In the genomic region with DNA sequence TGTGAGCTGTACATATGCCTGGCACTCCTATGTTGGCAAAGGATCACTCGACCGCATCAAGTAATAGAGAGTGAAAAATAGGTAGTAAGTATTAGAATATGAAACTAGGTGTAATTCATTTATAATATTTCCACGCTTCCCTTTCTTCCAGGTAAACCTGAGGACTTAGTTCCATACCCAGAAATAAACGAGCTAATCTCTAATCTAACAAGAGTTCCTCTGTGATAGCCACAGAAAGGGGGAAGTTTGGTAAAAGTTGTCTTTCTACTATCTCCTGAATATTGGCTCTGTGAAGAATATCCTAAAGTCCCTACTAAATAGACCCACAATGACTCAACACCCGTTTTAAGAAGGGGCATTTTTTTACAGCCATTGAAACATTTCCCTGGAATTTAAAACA, we compare ENCODE assay signal across 8 mouse cellular contexts. TPM values are rescaled to one million over a fixed set of nuclear protein-coding genes. Genes with fewer than 3 reads are reported as not detected.
DNase-seq lines count a peak whose midpoint lies in the region; ATAC-seq lines count a peak whose summit lies in the region.

No protein-coding gene starts in this region.

- H3K4me1 ChIP-seq in lung, embryonic 16.5 days (replicated peaks; ENCODE audit: control insufficient read depth, insufficient read depth, low read length), result peaks cover 15% of the 10 kb centered on the region
- peaks cover 28% of the 10 kb centered on the region for H3K4me1 ChIP-seq in embryonic facial prominence, embryonic 15.5 days
- peaks cover 38% of the 10 kb centered on the region for H3K4me1 ChIP-seq in limb, embryonic 10.5 days
- H3K4me1 ChIP-seq in neural tube, embryonic 15.5 days, result peaks cover 33% of the 10 kb centered on the region

- H3K27me3 ChIP-seq in lung, embryonic 16.5 days (ENCODE audit: control insufficient read depth, insufficient read depth, low read depth, low read length), result no peaks in the 10 kb centered on the region
- H3K27me3 ChIP-seq in embryonic facial prominence, embryonic 15.5 days, result no peaks in the 10 kb centered on the region
- H3K27me3 ChIP-seq in limb, embryonic 10.5 days (ENCODE audit: low read depth, poor library complexity, severe bottlenecking), result no peaks in the 10 kb centered on the region
- no peaks in the 10 kb centered on the region for H3K27me3 ChIP-seq in neural tube, embryonic 15.5 days (replicated peaks)

- ATAC-seq in lung, embryonic 16.5 days (ENCODE audit: low read depth), result no peak
- ATAC-seq in embryonic facial prominence, embryonic 15.5 days (ENCODE audit: insufficient number of reproducible peaks, low FRiP score, low TSS enrichment, low read depth), result no peak
- no peak for ATAC-seq in neural tube, embryonic 15.5 days (ENCODE audit: low FRiP score)

- DNase-seq in lung, postnatal 14 days, result no peak
- DNase-seq in limb, embryonic 10.5 days (ENCODE audit: low spot score), result no peak
- no peak for DNase-seq in thymus, postnatal 0 days (ENCODE audit: low spot score)
- no peak for DNase-seq in layer of hippocampus, adult 9-11 months
- DNase-seq in cerebellum, adult 9-11 months, result no peak

- no peaks in the 10 kb centered on the region for H3K36me3 ChIP-seq in lung, embryonic 16.5 days (ENCODE audit: control insufficient read depth, insufficient read depth, low read length)
- H3K36me3 ChIP-seq in embryonic facial prominence, embryonic 15.5 days, result no peaks in the 10 kb centered on the region
- no peaks in the 10 kb centered on the region for H3K36me3 ChIP-seq in limb, embryonic 10.5 days
- no peaks in the 10 kb centered on the region for H3K36me3 ChIP-seq in neural tube, embryonic 15.5 days

- peak overlapping the region; percentile 79 for H3K4me2 ChIP-seq in lung, embryonic 16.5 days (ENCODE audit: low read depth, low read length)
- peak overlapping the region; percentile 81 for H3K4me2 ChIP-seq in embryonic facial prominence, embryonic 15.5 days (replicated peaks)
- H3K4me2 ChIP-seq in neural tube, embryonic 15.5 days, result peak overlapping the region; percentile 63

- H3K4me3 ChIP-seq in lung, embryonic 16.5 days (ENCODE audit: low read length), result peak overlapping the region; percentile 98
- peak overlapping the region; percentile 87 for H3K4me3 ChIP-seq in embryonic facial prominence, embryonic 15.5 days (replicated peaks)
- peak overlapping the region; percentile 91 for H3K4me3 ChIP-seq in limb, embryonic 10.5 days
- H3K4me3 ChIP-seq in neural tube, embryonic 15.5 days (replicated peaks), result peak overlapping the region; percentile 96

- no peaks in the 10 kb centered on the region for H3K9me3 ChIP-seq in lung, embryonic 16.5 days (ENCODE audit: control insufficient read depth, low read length)
- no peaks in the 10 kb centered on the region for H3K9me3 ChIP-seq in embryonic facial prominence, embryonic 15.5 days (replicated peaks)
- no peaks in the 10 kb centered on the region for H3K9me3 ChIP-seq in limb, embryonic 10.5 days (replicated peaks)
- H3K9me3 ChIP-seq in neural tube, embryonic 15.5 days (replicated peaks), result no peaks in the 10 kb centered on the region

- 48% methylated on average over 5 of the region's 5 CpGs for WGBS in lung, embryonic 16.5 days
- 55% methylated on average over 5 of the region's 5 CpGs for WGBS in embryonic facial prominence, embryonic 15.5 days
- 63% methylated on average over 5 of the region's 5 CpGs for WGBS in limb, embryonic 10.5 days
- 63% methylated on average over 5 of the region's 5 CpGs for WGBS in neural tube, embryonic 15.5 days

- H3K9ac ChIP-seq in lung, embryonic 16.5 days (ENCODE audit: low read length), result peak overlapping the region; percentile 99
- H3K9ac ChIP-seq in embryonic facial prominence, embryonic 15.5 days, result 0 out of 2 replicates have a peak overlapping the region, but pooled peaks have one; percentile 94
- peak overlapping the region; percentile 95 for H3K9ac ChIP-seq in neural tube, embryonic 15.5 days (replicated peaks)

- H3K27ac ChIP-seq in lung, embryonic 16.5 days (ENCODE audit: low read length), result peak overlapping the region; percentile 95; the same call in 1 of the 2 replicates
- peak overlapping the region; percentile 95; the same call in 1 of the 2 replicates for H3K27ac ChIP-seq in embryonic facial prominence, embryonic 15.5 days (replicated peaks)
- H3K27ac ChIP-seq in limb, embryonic 10.5 days, result peak overlapping the region; percentile 91
- peak overlapping the region; percentile 96; the same call in 1 of the 2 replicates for H3K27ac ChIP-seq in neural tube, embryonic 15.5 days (replicated peaks)

RNA-seq across cellular contexts. Expression of gene Gnai3, which starts 0.7 kb away (rescaled TPM):
- polyA plus RNA-seq in lung, embryonic 16.5 days (2015; fragmentation: Nextera tagmentation; extraction: Ambion mirVana), result 151 and 162 TPM in 2 replicates
- polyA plus RNA-seq in embryonic facial prominence, embryonic 15.5 days (2015; fragmentation: Nextera tagmentation; extraction: Ambion mirVana), result 154 and 161 TPM in 2 replicates
- polyA plus RNA-seq in limb, embryonic 10.5 days (2016; fragmentation: Nextera tagmentation; extraction: Ambion mirVana), result 178 and 197 TPM in 2 replicates
- polyA plus RNA-seq in neural tube, embryonic 15.5 days (2015; fragmentation: Nextera tagmentation; extraction: Ambion mirVana), result 103 and 121 TPM in 2 replicates
- 164 and 168 TPM in 2 replicates for polyA plus RNA-seq in thymus, postnatal 0 days (2015; fragmentation: Nextera tagmentation; extraction: Ambion mirVana)

RNA-seq across cellular contexts. Expression of gene Gpr61, which starts 8.0 kb away (rescaled TPM):
- 0.04 TPM in 1 of 2 replicates, not detected in the other for polyA plus RNA-seq in lung, embryonic 16.5 days (2015; fragmentation: Nextera tagmentation; extraction: Ambion mirVana)
- polyA plus RNA-seq in embryonic facial prominence, embryonic 15.5 days (2015; fragmentation: Nextera tagmentation; extraction: Ambion mirVana), result 0.11 and 0.25 TPM in 2 replicates
- polyA plus RNA-seq in limb, embryonic 10.5 days (2016; fragmentation: Nextera tagmentation; extraction: Ambion mirVana), result 0.08 TPM in 1 of 2 replicates, not detected in the other
- 6.1 and 7.7 TPM in 2 replicates for polyA plus RNA-seq in neural tube, embryonic 15.5 days (2015; fragmentation: Nextera tagmentation; extraction: Ambion mirVana)
- 0.05 TPM in 1 of 2 replicates, not detected in the other for polyA plus RNA-seq in thymus, postnatal 0 days (2015; fragmentation: Nextera tagmentation; extraction: Ambion mirVana)

RNA-seq across cellular contexts. Expression of gene Amigo1, which starts 39.5 kb away (rescaled TPM):
- 2.3 and 2.4 TPM in 2 replicates for polyA plus RNA-seq in lung, embryonic 16.5 days (2015; fragmentation: Nextera tagmentation; extraction: Ambion mirVana)
- 6.3 and 6.8 TPM in 2 replicates for polyA plus RNA-seq in embryonic facial prominence, embryonic 15.5 days (2015; fragmentation: Nextera tagmentation; extraction: Ambion mirVana)
- 2.6 and 3.0 TPM in 2 replicates for polyA plus RNA-seq in limb, embryonic 10.5 days (2016; fragmentation: Nextera tagmentation; extraction: Ambion mirVana)
- polyA plus RNA-seq in neural tube, embryonic 15.5 days (2015; fragmentation: Nextera tagmentation; extraction: Ambion mirVana), result 10.2 and 14.4 TPM in 2 replicates
- 1.4 and 1.6 TPM in 2 replicates for polyA plus RNA-seq in thymus, postnatal 0 days (2015; fragmentation: Nextera tagmentation; extraction: Ambion mirVana)

RNA-seq across cellular contexts. Expression of gene Gnat2, which starts 54.1 kb away (rescaled TPM):
- 0.80 and 1.6 TPM in 2 replicates for polyA plus RNA-seq in lung, embryonic 16.5 days (2015; fragmentation: Nextera tagmentation; extraction: Ambion mirVana)
- 0.39 and 0.61 TPM in 2 replicates for polyA plus RNA-seq in embryonic facial prominence, embryonic 15.5 days (2015; fragmentation: Nextera tagmentation; extraction: Ambion mirVana)
- polyA plus RNA-seq in limb, embryonic 10.5 days (2016; fragmentation: Nextera tagmentation; extraction: Ambion mirVana), result 1.6 and 2.4 TPM in 2 replicates
- polyA plus RNA-seq in neural tube, embryonic 15.5 days (2015; fragmentation: Nextera tagmentation; extraction: Ambion mirVana), result 0.13 and 0.43 TPM in 2 replicates
- 0.59 and 0.68 TPM in 2 replicates for polyA plus RNA-seq in thymus, postnatal 0 days (2015; fragmentation: Nextera tagmentation; extraction: Ambion mirVana)

RNA-seq across cellular contexts. Expression of gene Cyb561d1, which starts 54.3 kb away (rescaled TPM):
- 3.1 and 3.4 TPM in 2 replicates for polyA plus RNA-seq in lung, embryonic 16.5 days (2015; fragmentation: Nextera tagmentation; extraction: Ambion mirVana)
- 2.8 and 3.0 TPM in 2 replicates for polyA plus RNA-seq in embryonic facial prominence, embryonic 15.5 days (2015; fragmentation: Nextera tagmentation; extraction: Ambion mirVana)
- polyA plus RNA-seq in limb, embryonic 10.5 days (2016; fragmentation: Nextera tagmentation; extraction: Ambion mirVana), result 1.6 and 2.1 TPM in 2 replicates
- 3.1 TPM in 2 replicates for polyA plus RNA-seq in neural tube, embryonic 15.5 days (2015; fragmentation: Nextera tagmentation; extraction: Ambion mirVana)
- 7.5 and 9.1 TPM in 2 replicates for polyA plus RNA-seq in thymus, postnatal 0 days (2015; fragmentation: Nextera tagmentation; extraction: Ambion mirVana)
